Mouse (Mus musculus): Measurements from ENCODE around the gene Wdfy1. TPM values are rescaled to one million over a fixed set of nuclear protein-coding genes. Genes with fewer than 3 reads are reported as not detected.

The Wdfy1 gene
- polyA plus RNA-seq, 1 experiment = 22.5 TPM

DNA sequence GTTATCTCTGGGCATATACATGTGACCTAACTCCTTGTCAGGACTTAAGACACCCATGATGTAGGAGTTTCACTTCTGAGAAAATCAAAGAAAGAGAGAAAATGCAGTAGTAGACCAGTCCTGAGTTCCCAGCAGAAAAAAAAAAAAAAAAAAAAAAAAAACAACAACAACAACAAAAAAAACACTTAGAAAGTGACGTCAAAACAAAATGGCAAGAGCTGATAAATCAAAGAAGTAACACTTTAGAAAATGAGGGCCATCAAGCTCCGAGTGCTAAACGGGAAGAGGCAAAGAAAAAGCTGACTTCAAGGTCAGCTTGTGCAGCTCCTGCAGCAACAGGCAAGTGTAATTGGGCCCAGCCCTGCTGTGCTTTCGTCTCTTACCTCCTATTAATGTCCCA is 100.2 kb downstream of the Wdfy1 start:
- WGBS = 80% methylated on average over 4 of the region's 4 CpGs
- H3K4me3 ChIP-seq (replicated peaks; ENCODE audit: control insufficient read depth, low read depth, low read length) = no peak overlapping the region
- no peaks in the 10 kb centered on the region for H3K4me1 ChIP-seq (ENCODE audit: control insufficient read depth, insufficient read depth, low read length)
- H3K27ac ChIP-seq (ENCODE audit: control insufficient read depth, insufficient read depth, low read depth, low read length, poor library complexity) = no peak overlapping the region
- TF ChIP-seq POLR2A (IDR thresholded peaks at IDR 0.05; ENCODE audit: borderline replicate concordance, control insufficient read depth, low read depth, low read length) (no peak), CTCF (IDR thresholded peaks at IDR 0.05; ENCODE audit: control insufficient read depth, insufficient read depth, low read length) (no peak)

DNA sequence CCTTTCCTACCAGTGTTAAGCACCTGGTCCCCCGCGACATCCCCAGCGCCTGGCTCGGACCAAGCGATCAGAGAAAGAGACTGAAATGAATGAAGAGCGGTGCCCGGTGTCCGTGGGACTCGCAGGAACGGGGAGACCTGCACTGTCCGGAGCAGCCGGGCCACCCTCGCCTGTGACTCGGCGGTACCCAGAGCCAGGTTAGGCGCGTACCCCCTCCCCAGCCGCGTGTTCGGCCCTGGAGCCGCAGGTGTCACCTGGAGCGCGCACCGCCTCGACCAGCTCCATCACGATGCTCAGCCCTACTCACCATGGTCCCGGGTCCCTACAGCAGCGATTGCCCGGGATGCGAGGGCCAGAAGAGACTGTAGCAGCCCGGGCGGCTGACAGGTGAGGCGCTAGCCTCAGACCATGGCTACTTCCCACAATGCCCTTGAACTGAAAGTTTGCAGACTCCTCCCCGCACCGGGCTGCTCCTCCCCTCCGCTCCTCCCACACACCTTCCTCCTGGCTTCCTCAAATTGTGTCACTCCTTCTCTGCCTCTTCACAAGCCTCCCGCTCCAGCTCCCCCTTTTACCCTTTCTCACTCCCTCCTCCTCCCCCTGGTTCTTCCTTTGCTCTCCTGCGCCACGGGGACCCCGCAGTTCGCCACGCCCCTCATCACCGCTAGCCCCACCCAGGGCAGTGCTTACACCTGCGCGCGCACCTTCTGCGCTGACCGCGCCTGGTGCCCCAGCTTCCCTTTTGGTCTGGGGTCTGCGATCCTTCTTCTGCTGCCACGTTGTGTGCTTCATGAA is 104.2 kb downstream of the Wdfy1 start, which contains the start of gene Ap1s3:
Gene Ap1s3, minus strand, starts transcription at position 430 of the 795 bp plus-strand sequence.
- TF ChIP-seq POLR2A (IDR thresholded peaks at IDR 0.05; ENCODE audit: borderline replicate concordance, control insufficient read depth, low read depth, low read length) (peak; percentile 26; the same call in 1 of the 2 replicates), CTCF (IDR thresholded peaks at IDR 0.05; ENCODE audit: control insufficient read depth, insufficient read depth, low read length) (no peak)
- peaks cover 4% of the 10 kb centered on the region for H3K4me1 ChIP-seq (ENCODE audit: control insufficient read depth, insufficient read depth, low read length)
- WGBS = under 1% methylated on average over 50 of the region's 51 CpGs
- H3K4me3 ChIP-seq (replicated peaks; ENCODE audit: control insufficient read depth, low read depth, low read length) = peak within 1 kb of the TSS; percentile 88
- H3K27ac ChIP-seq (ENCODE audit: control insufficient read depth, insufficient read depth, low read depth, low read length, poor library complexity) = peak within 1 kb of the TSS; percentile 62

DNA sequence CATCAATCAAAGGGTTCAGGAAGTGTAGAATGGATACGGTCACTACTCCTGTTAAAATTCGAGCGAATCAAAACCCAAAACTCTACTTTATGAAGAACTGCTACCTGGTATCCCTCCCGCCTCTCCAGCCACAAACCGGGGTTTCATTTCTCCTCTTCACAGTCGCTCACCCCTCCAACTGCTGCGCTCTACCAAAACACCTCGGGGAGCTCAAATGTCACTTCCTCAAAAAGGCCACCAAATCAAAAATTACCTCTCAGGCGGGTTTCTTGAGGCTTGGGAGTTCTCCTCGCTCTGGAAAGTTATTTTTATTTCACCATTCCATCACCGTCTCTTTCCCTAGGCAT is 104.8 kb downstream of the Wdfy1 start:
- no peak for TF ChIP-seq POLR2A (IDR thresholded peaks at IDR 0.05; ENCODE audit: borderline replicate concordance, control insufficient read depth, low read depth, low read length)
- no peak for TF ChIP-seq CTCF (IDR thresholded peaks at IDR 0.05; ENCODE audit: control insufficient read depth, insufficient read depth, low read length)
- WGBS = under 1% methylated on average over 11 of the region's 11 CpGs
- Histone ChIP-seq H3K4me1 (ENCODE audit: control insufficient read depth, insufficient read depth, low read length) (peaks cover 4% of the 10 kb centered on the region), H3K4me3 (replicated peaks; ENCODE audit: control insufficient read depth, low read depth, low read length) (peak overlapping the region; percentile 88), H3K27ac (ENCODE audit: control insufficient read depth, insufficient read depth, low read depth, low read length, poor library complexity) (peak overlapping the region; percentile 62; the same call in 1 of the 2 replicates)

DNA sequence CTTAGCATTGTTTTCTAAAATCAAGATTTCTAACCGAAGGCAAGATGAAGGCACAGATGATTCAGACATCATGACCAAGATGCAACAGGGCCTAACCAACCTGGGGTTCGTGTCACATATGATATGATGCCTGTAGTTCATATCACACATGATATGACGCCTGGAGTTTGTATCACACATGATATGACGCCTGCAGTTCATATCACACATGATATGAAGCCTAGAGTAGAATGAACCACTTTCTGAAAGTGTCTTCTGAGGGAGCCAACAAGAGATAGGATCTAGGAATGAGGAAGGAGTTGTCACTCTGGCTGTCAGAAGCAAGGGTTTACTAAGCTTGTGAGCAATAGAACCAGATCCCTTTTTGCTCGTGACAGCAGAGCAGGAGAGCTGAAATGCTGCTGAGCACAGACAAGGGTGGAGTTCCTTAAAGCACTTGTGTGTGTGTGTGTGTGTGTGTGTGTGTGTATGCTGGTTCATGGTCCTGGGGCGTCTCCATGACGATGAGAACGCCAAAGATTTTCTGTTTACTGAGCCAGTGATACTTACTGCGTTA is 106.4 kb downstream of the Wdfy1 start:
- Histone ChIP-seq H3K27ac (ENCODE audit: control insufficient read depth, insufficient read depth, low read depth, low read length, poor library complexity) (no peak overlapping the region), H3K4me3 (replicated peaks; ENCODE audit: control insufficient read depth, low read depth, low read length) (no peak overlapping the region), H3K4me1 (ENCODE audit: control insufficient read depth, insufficient read depth, low read length) (peaks cover 4% of the 10 kb centered on the region)
- TF ChIP-seq POLR2A (IDR thresholded peaks at IDR 0.05; ENCODE audit: borderline replicate concordance, control insufficient read depth, low read depth, low read length) (no peak), CTCF (IDR thresholded peaks at IDR 0.05; ENCODE audit: control insufficient read depth, insufficient read depth, low read length) (no peak)
- WGBS = 55% methylated on average over 9 of the region's 9 CpGs

- WGBS = 81% methylated on average over 4 of the region's 4 CpGs
- no peak overlapping the region for H3K27ac ChIP-seq (ENCODE audit: control insufficient read depth, insufficient read depth, low read depth, low read length, poor library complexity)
- no peak overlapping the region for H3K4me3 ChIP-seq (replicated peaks; ENCODE audit: control insufficient read depth, low read depth, low read length)
- peaks cover 2% of the 10 kb centered on the region; the same call in 1 of the 2 replicates for H3K4me1 ChIP-seq (ENCODE audit: control insufficient read depth, insufficient read depth, low read length)
- TF ChIP-seq POLR2A (IDR thresholded peaks at IDR 0.05; ENCODE audit: borderline replicate concordance, control insufficient read depth, low read depth, low read length) = no peak
- no peak for TF ChIP-seq CTCF (IDR thresholded peaks at IDR 0.05; ENCODE audit: control insufficient read depth, insufficient read depth, low read length)
Measured at GRCm38 (mm10) chr1:79664911-79665310, 111.0 kb downstream of the Wdfy1 start.

- TF ChIP-seq CTCF (IDR thresholded peaks at IDR 0.05; ENCODE audit: control insufficient read depth, insufficient read depth, low read length) = no peak
- no peak for TF ChIP-seq POLR2A (IDR thresholded peaks at IDR 0.05; ENCODE audit: borderline replicate concordance, control insufficient read depth, low read depth, low read length)
- Histone ChIP-seq H3K27ac (ENCODE audit: control insufficient read depth, insufficient read depth, low read depth, low read length, poor library complexity) (no peak overlapping the region), H3K4me3 (replicated peaks; ENCODE audit: control insufficient read depth, low read depth, low read length) (no peak overlapping the region), H3K4me1 (ENCODE audit: control insufficient read depth, insufficient read depth, low read length) (no peaks in the 10 kb centered on the region)
- WGBS = 86% methylated on average over 7 of the region's 7 CpGs
Measured at GRCm38 (mm10) chr1:79659598-79659997, 116.3 kb downstream of the Wdfy1 start.

DNA sequence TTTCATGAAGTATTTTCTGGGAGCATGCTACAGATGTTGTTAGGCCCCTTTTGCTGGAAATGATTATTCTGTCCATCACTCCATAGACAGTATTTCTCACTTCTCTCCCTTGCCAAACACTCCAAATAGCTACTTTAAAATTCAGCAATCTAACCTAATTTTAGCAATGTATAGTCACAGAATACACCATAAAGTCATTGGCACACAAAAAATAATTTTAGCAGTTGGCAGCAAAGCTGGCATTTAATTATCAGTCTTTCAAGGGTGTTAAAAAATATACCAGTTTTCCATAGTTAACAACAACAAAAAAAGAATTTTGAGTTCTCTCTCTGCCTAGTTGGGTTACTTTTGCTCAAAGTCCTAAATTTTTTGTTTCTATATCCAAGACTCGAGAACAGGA is 118.5 kb downstream of the Wdfy1 start:
- no peaks in the 10 kb centered on the region for H3K4me1 ChIP-seq (ENCODE audit: control insufficient read depth, insufficient read depth, low read length)
- TF ChIP-seq CTCF (IDR thresholded peaks at IDR 0.05; ENCODE audit: control insufficient read depth, insufficient read depth, low read length) (no peak), POLR2A (IDR thresholded peaks at IDR 0.05; ENCODE audit: borderline replicate concordance, control insufficient read depth, low read depth, low read length) (no peak)
- H3K4me3 ChIP-seq (replicated peaks; ENCODE audit: control insufficient read depth, low read depth, low read length) = no peak overlapping the region
- no peak overlapping the region for H3K27ac ChIP-seq (ENCODE audit: control insufficient read depth, insufficient read depth, low read depth, low read length, poor library complexity)
- 41% methylated on average over 1 of the region's 1 CpGs for WGBS

- TF ChIP-seq CTCF (IDR thresholded peaks at IDR 0.05; ENCODE audit: control insufficient read depth, insufficient read depth, low read length) (no peak), POLR2A (IDR thresholded peaks at IDR 0.05; ENCODE audit: borderline replicate concordance, control insufficient read depth, low read depth, low read length) (no peak)
- Histone ChIP-seq H3K4me1 (ENCODE audit: control insufficient read depth, insufficient read depth, low read length) (no peaks in the 10 kb centered on the region), H3K4me3 (replicated peaks; ENCODE audit: control insufficient read depth, low read depth, low read length) (no peak overlapping the region), H3K27ac (ENCODE audit: control insufficient read depth, insufficient read depth, low read depth, low read length, poor library complexity) (no peak overlapping the region)
- 78% methylated on average over 4 of the region's 4 CpGs for WGBS
Measured at GRCm38 (mm10) chr1:79655819-79656555, 120.0 kb downstream of the Wdfy1 start.

All from bone marrow, adult 2 months (tissue).